In the genomic region with DNA sequence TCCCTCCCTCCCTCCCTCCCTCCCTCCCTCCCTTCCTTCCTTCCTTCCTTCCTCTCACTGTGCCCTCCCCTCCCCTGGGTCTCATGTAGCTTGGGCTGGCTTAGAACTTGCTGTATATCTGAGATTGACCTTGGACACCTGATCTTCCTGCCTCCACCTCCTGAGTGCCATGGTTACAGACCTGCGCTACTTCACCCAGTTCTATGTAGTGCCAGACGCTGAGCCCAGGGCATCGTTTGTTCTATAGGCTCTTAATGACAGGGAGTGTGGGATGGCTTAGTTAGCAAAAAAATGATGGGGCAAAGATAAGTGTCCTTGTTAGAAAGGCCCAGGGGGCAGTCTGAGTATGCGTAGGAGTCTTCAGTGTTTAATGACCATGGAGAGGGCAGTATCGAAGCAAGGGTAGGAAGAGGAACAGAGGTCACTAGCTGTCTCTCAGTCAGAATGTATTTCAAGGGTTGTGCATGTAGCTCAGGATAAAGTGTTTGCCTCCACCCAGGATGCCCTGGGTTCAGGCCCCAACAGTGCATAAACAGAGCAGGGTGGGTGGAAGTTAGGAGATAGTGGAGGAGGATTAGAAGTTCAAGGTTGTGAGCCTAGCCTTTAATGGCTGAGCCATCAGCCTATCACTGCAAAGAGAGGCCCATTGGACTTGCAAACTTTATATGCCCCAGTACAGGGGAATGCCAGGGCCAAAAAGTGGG, we compare ENCODE assay signal across 25 mouse cellular contexts. TPM values are rescaled to one million over a fixed set of nuclear protein-coding genes. Genes with fewer than 3 reads are reported as not detected.
DNase-seq lines count a peak whose midpoint lies in the region; ATAC-seq lines count a peak whose summit lies in the region.
"Had no signal": no experiment of that assay in that cellular context is flagged by ENCODE, and none has a peak within 500 bp of the region (broad histone marks: within the 10 kb centered on the region; RNA-seq: fewer than 3 reads in every experiment).

No protein-coding gene starts in this region.

- H3K9me3 ChIP-seq in heart, embryonic 11.5 days (replicated peaks; ENCODE audit: control insufficient read depth, low read length), result no peaks in the 10 kb centered on the region
- 0 out of 2 replicates have a peak, but pooled peaks cover 1% of the 10 kb centered on the region for H3K9me3 ChIP-seq in liver, embryonic 11.5 days (ENCODE audit: control insufficient read depth, low read length)
- H3K9me3 ChIP-seq in stomach, embryonic 15.5 days, result no peaks in the 10 kb centered on the region

- no peak for DNase-seq in heart, adult 9 months (ENCODE audit: low spot score in 2 of 2)
- peak; percentile 28 for DNase-seq in spleen, adult 12 weeks (ENCODE audit: low spot score)
- no peak for DNase-seq in spleen, postnatal 4 days (ENCODE audit: low spot score in 2 of 2)
- no peak for DNase-seq in liver, embryonic 11.5 days (ENCODE audit: low spot score)
- DNase-seq in testis, postnatal 10 days (ENCODE audit: low spot score), result no peak
- DNase-seq in gastrocnemius, postnatal 25 days, result no peak
- DNase-seq: adrenal gland, adult 2 months; cerebellum, adult 11-12 months; cerebellum, postnatal 36 days; forebrain, postnatal 0 days; heart, adult 18-20 months; kidney, adult 11 months; left cerebral cortex, postnatal 4 days; lung, adult 2 months; lung, postnatal 36 days; thymus, postnatal 14 days had no signal

- ATAC-seq in heart, embryonic 11.5 days (replicated peaks; ENCODE audit: insufficient number of reproducible peaks, low FRiP score, low TSS enrichment), result no peak
- peak; percentile 57 for ATAC-seq in liver, embryonic 11.5 days (replicated peaks; ENCODE audit: low FRiP score)
- peak; percentile 41; the same call in 1 of the 2 replicates for ATAC-seq in stomach, embryonic 15.5 days (ENCODE audit: insufficient read depth, low FRiP score, low read depth)
- ATAC-seq: forebrain, postnatal 0 days had no signal

- 80% methylated on average over 5 of the region's 5 CpGs for WGBS in heart, embryonic 11.5 days (ENCODE audit: insufficient replicate concordance)
- 77% methylated on average over 5 of the region's 5 CpGs for WGBS in liver, embryonic 11.5 days
- WGBS in stomach, embryonic 15.5 days, result 80% methylated on average over 5 of the region's 5 CpGs

- H3K27ac ChIP-seq in heart, embryonic 11.5 days (ENCODE audit: low read depth, low read length), result peak overlapping the region; percentile 57
- peak overlapping the region; percentile 99 for H3K27ac ChIP-seq in liver, embryonic 11.5 days (ENCODE audit: low read depth, low read length)
- no peak overlapping the region for H3K27ac ChIP-seq in stomach, embryonic 15.5 days
- H3K27ac ChIP-seq: embryonic facial prominence, embryonic 10.5 days; hindbrain, embryonic 14.5 days; midbrain, embryonic 12.5 days had no signal

- no peak overlapping the region for H3K9ac ChIP-seq in heart, embryonic 11.5 days (ENCODE audit: low read depth, low read length)
- H3K9ac ChIP-seq in liver, embryonic 11.5 days (ENCODE audit: low read depth, low read length), result peak overlapping the region; percentile 39
- no peak overlapping the region for H3K9ac ChIP-seq in stomach, embryonic 15.5 days
- H3K9ac ChIP-seq: forebrain, postnatal 0 days; hindbrain, embryonic 14.5 days; midbrain, embryonic 12.5 days had no signal

- no peaks in the 10 kb centered on the region for H3K4me1 ChIP-seq in heart, embryonic 11.5 days (ENCODE audit: control insufficient read depth, insufficient read depth, low read length)
- peaks cover 23% of the 10 kb centered on the region for H3K4me1 ChIP-seq in liver, embryonic 11.5 days (replicated peaks; ENCODE audit: control insufficient read depth, insufficient read depth, low read length)
- H3K4me1 ChIP-seq in stomach, embryonic 15.5 days, result no peaks in the 10 kb centered on the region
- H3K4me1 ChIP-seq: embryonic facial prominence, embryonic 10.5 days; midbrain, embryonic 12.5 days had no signal

- H3K4me2 ChIP-seq in heart, embryonic 11.5 days, result no peak overlapping the region; the same call in 1 of the 2 replicates
- H3K4me2 ChIP-seq in liver, embryonic 11.5 days, result peak overlapping the region; percentile 48
- H3K4me2 ChIP-seq in stomach, embryonic 15.5 days, result no peak overlapping the region
- H3K4me2 ChIP-seq: hindbrain, embryonic 14.5 days; midbrain, embryonic 12.5 days had no signal

- peaks cover 8% of the 10 kb centered on the region for H3K36me3 ChIP-seq in heart, embryonic 11.5 days (ENCODE audit: control insufficient read depth, insufficient read depth, low read length)
- peaks cover 5% of the 10 kb centered on the region for H3K36me3 ChIP-seq in liver, embryonic 11.5 days (ENCODE audit: control insufficient read depth, insufficient read depth, low read length)
- H3K36me3 ChIP-seq in stomach, embryonic 15.5 days, result peaks cover 7% of the 10 kb centered on the region; the same call in 1 of the 2 replicates

- H3K4me3 ChIP-seq in heart, embryonic 11.5 days (ENCODE audit: low read depth, low read length), result no peak overlapping the region
- H3K4me3 ChIP-seq in liver, embryonic 11.5 days (ENCODE audit: low read depth, low read length), result no peak overlapping the region
- H3K4me3 ChIP-seq in stomach, embryonic 15.5 days (replicated peaks), result no peak overlapping the region
- H3K4me3 ChIP-seq: embryonic facial prominence, embryonic 10.5 days; midbrain, embryonic 12.5 days had no signal

- H3K27me3 ChIP-seq in heart, embryonic 11.5 days (ENCODE audit: control insufficient read depth, insufficient read depth, low read length), result no peaks in the 10 kb centered on the region
- no peaks in the 10 kb centered on the region for H3K27me3 ChIP-seq in liver, embryonic 11.5 days (replicated peaks; ENCODE audit: control insufficient read depth, insufficient read depth, low read length)
- H3K27me3 ChIP-seq in stomach, embryonic 15.5 days (replicated peaks), result no peaks in the 10 kb centered on the region
- H3K27me3 ChIP-seq: CH12.LX; midbrain, embryonic 12.5 days had no signal

RNA-seq across cellular contexts. Expression of a gene that starts 18.3 kb away (rescaled TPM):
- polyA plus RNA-seq in heart, embryonic 11.5 days (2014; fragmentation: Nextera tagmentation; extraction: Ambion mirVana), result 10.1 and 12.5 TPM in 2 replicates
- 9.3 and 10.9 TPM in 2 replicates for polyA plus RNA-seq in liver, embryonic 11.5 days (2014; fragmentation: Nextera tagmentation; extraction: Ambion mirVana)
- 35.9 and 40.0 TPM in 2 replicates for polyA plus RNA-seq in stomach, embryonic 15.5 days (2015; fragmentation: Nextera tagmentation; extraction: Ambion mirVana)
- 100 to 1,000 TPM; 102 TPM for total RNA-seq in gastrocnemius, postnatal 25 days (2021)

RNA-seq across cellular contexts. Expression of a gene that starts 20.0 kb away (rescaled TPM):
- 0.72 TPM in 1 of 2 replicates, not detected in the other for polyA plus RNA-seq in heart, embryonic 11.5 days (2014; fragmentation: Nextera tagmentation; extraction: Ambion mirVana)
- polyA plus RNA-seq in liver, embryonic 11.5 days (2014; fragmentation: Nextera tagmentation; extraction: Ambion mirVana), result not detected in 2 replicates
- polyA plus RNA-seq in stomach, embryonic 15.5 days (2015; fragmentation: Nextera tagmentation; extraction: Ambion mirVana), result 0.30 and 0.78 TPM in 2 replicates
- total RNA-seq in gastrocnemius, postnatal 25 days (2021), result not detected
- total RNA-seq: CH12.LX; gastrocnemius, adult 8-10 months; heart, postnatal 25 days; layer of hippocampus, adult 18-20 months; left cerebral cortex, postnatal 4 days had no signal
- polyA plus RNA-seq: embryonic facial prominence, embryonic 10.5 days; forebrain, postnatal 0 days had no signal

RNA-seq across cellular contexts. Expression of a gene that starts 20.1 kb away (rescaled TPM):
- polyA plus RNA-seq in heart, embryonic 11.5 days (2014; fragmentation: Nextera tagmentation; extraction: Ambion mirVana), result 0.77 and 0.93 TPM in 2 replicates
- 1.3 and 1.5 TPM in 2 replicates for polyA plus RNA-seq in liver, embryonic 11.5 days (2014; fragmentation: Nextera tagmentation; extraction: Ambion mirVana)
- 0.83 and 0.88 TPM in 2 replicates for polyA plus RNA-seq in stomach, embryonic 15.5 days (2015; fragmentation: Nextera tagmentation; extraction: Ambion mirVana)
- total RNA-seq in gastrocnemius, postnatal 25 days (2021), result 1 to 10 TPM; 2.2 to 2.5 TPM

RNA-seq across cellular contexts. Expression of a gene that starts 29.7 kb away (rescaled TPM):
- polyA plus RNA-seq in heart, embryonic 11.5 days (2014; fragmentation: Nextera tagmentation; extraction: Ambion mirVana), result 21.4 and 23.5 TPM in 2 replicates
- 25.2 and 25.6 TPM in 2 replicates for polyA plus RNA-seq in liver, embryonic 11.5 days (2014; fragmentation: Nextera tagmentation; extraction: Ambion mirVana)
- 26.8 and 30.2 TPM in 2 replicates for polyA plus RNA-seq in stomach, embryonic 15.5 days (2015; fragmentation: Nextera tagmentation; extraction: Ambion mirVana)
- 10 to 100 TPM; 12.6 to 14.9 TPM for total RNA-seq in gastrocnemius, postnatal 25 days (2021)
